Mouse (Mus musculus): ENCODE data around the gene Olfr152. TPM values are rescaled to one million over a fixed set of nuclear protein-coding genes. Genes with fewer than 3 reads are reported as not detected.

The Olfr152 gene
- not detected for polyA plus RNA-seq (2014; fragmentation: Illumina TruSeq; extraction: RNeasy Lipid Tissue Mini Kit (QIAGEN cat#74804))

DNA sequence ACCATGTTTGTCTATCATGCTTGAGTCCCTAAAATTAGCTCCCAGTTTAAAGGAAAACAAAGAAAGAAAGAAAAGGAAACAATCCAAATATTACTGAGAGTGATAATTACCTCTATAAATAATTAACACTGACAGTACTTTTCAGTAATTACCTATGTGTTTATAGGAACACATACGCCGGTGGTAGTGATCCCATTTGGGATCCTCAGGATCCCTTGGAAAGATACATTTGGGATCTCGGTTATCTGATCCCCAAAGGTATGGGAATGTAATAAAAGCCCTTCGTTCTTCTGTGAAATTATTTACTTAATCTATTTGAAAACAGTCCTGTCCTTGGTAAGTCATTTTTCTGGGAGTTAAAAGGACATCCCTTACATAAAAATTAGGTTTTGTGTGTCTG lies at the start of gene Olfr152:
Olfr152 (plus strand) TSS at position 301 of the 400 bp plus-strand sequence.

GRCm38 (mm10) chr2:87739878-87740277 lies 39.4 kb upstream of the Olfr152 start, which contains the start of gene Olfr1138:
Gene Olfr1138, minus strand, starts transcription at chr2:87739978.

DNA sequence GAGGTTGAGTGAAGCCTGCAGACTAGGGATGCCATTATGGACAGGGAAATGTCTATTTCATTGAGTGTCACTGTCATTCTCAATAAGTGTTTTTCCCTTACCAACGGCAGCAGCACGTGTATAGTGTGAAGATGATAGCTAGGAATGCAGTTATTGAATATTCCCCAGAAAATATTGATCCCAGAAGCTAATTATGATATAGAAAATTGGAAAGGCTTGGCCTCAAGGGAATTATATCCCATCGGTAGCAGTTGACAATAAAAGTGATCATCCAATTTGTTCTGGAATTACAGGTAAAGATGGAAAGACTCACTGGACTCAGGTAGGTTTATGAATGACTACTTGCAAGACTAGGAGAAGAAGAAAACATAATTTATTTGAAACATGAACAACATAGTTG lies 35.8 kb upstream of the Olfr152 start, which contains the start of gene Olfr1140:
Olfr1140 (plus strand) TSS at position 301 of the 400 bp plus-strand sequence.

DNA sequence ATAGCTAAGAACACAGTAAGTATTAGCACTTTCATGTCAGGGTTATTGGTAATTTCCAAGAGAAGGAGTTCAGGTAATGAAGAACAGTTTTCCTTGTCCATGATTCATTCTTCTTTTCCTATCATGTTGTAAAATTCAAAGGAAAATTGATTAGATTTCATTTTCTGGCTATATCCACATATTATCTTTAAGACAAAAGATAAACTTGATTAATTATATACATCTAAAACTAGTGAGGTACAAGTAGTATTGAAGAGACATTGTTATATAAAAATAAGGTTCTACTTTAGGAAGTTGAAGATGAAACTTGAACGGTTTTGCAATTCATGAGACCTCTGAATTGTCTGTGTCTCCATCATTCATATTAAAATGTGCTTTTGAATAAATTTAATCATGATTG lies 25.4 kb upstream of the Olfr152 start, which contains the start of gene Olfr1141:
Olfr1141 (minus strand) TSS at position 101 of the 400 bp plus-strand sequence.

DNA sequence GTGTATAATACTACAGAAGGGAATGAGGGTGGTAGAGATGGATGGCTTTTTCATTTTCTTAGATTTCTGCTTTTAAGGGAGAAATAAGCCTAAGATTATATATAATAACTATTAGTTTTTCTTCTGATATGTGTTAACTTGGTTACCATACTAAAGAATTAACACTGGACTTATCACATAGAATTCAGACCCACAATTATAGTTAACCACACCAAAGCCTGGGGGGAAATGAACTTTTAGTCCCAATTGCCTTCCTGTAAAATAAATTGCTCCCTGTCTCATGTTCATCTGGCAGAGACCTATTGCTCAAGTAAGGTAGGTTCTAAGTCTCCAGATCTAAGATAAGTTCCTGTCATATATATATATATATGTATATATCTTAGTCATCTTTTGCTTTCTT lies 21.0 kb downstream of the Olfr152 start, which contains the start of gene Olfr1143:
Olfr1143 (plus strand) TSS at position 301 of the 400 bp plus-strand sequence.

GRCm38 (mm10) chr2:87809522-87809921 lies 30.2 kb downstream of the Olfr152 start, which contains the start of gene Olfr1145:
Gene Olfr1145, plus strand, starts transcription at chr2:87809822.

DNA sequence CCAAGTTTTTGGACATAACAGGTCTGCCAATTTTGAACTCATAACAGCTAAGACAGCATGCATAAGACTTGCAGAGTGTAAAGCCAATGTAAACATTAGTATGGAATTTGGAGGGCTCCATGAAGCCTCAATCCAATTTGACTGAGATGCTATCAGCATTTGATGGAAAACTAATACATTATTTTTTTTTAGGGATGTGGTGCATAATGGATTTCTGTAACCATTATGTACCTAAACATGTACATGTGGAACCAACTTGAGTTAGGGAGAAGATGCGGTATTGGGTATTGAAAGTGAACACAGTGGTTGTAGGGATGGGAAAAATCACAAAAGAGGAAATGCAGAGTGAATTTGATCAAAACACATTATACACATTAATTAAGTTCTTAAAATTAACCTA lies 51.0 kb downstream of the Olfr152 start, which contains the start of gene Olfr1148:
Olfr1148 (plus strand) TSS at position 301 of the 400 bp plus-strand sequence.

Other genes with a start within 250 kb of the Olfr152 start
- not detected for gene Olfr153, start 247.7 kb upstream of the Olfr152 start, polyA plus RNA-seq (2014; fragmentation: Illumina TruSeq; extraction: RNeasy Lipid Tissue Mini Kit (QIAGEN cat#74804))
- gene Olfr1128, start 233.9 kb upstream of the Olfr152 start, polyA plus RNA-seq (2014; fragmentation: Illumina TruSeq; extraction: RNeasy Lipid Tissue Mini Kit (QIAGEN cat#74804)): not detected
- gene Olfr1129, start 205.6 kb upstream of the Olfr152 start, polyA plus RNA-seq (2014; fragmentation: Illumina TruSeq; extraction: RNeasy Lipid Tissue Mini Kit (QIAGEN cat#74804)): not detected
- not detected for gene Olfr1130, start 173.3 kb upstream of the Olfr152 start, polyA plus RNA-seq (2014; fragmentation: Illumina TruSeq; extraction: RNeasy Lipid Tissue Mini Kit (QIAGEN cat#74804))
- not detected for gene Olfr1131, start 152.4 kb upstream of the Olfr152 start, polyA plus RNA-seq (2014; fragmentation: Illumina TruSeq; extraction: RNeasy Lipid Tissue Mini Kit (QIAGEN cat#74804))
- gene Olfr1132, start 141.9 kb upstream of the Olfr152 start, polyA plus RNA-seq (2014; fragmentation: Illumina TruSeq; extraction: RNeasy Lipid Tissue Mini Kit (QIAGEN cat#74804)): not detected
- gene Olfr1133, start 132.1 kb upstream of the Olfr152 start, polyA plus RNA-seq (2014; fragmentation: Illumina TruSeq; extraction: RNeasy Lipid Tissue Mini Kit (QIAGEN cat#74804)): not detected
- gene Olfr1134, start 121.0 kb upstream of the Olfr152 start, polyA plus RNA-seq (2014; fragmentation: Illumina TruSeq; extraction: RNeasy Lipid Tissue Mini Kit (QIAGEN cat#74804)): not detected
- gene Olfr1135, start 105.8 kb upstream of the Olfr152 start, polyA plus RNA-seq (2014; fragmentation: Illumina TruSeq; extraction: RNeasy Lipid Tissue Mini Kit (QIAGEN cat#74804)): not detected
- gene Olfr1136, start 85.5 kb upstream of the Olfr152 start, polyA plus RNA-seq (2014; fragmentation: Illumina TruSeq; extraction: RNeasy Lipid Tissue Mini Kit (QIAGEN cat#74804)): not detected
- not detected for gene Olfr1137, start 66.3 kb upstream of the Olfr152 start, polyA plus RNA-seq (2014; fragmentation: Illumina TruSeq; extraction: RNeasy Lipid Tissue Mini Kit (QIAGEN cat#74804))
- not detected for gene Olfr1138, start 39.5 kb upstream of the Olfr152 start, polyA plus RNA-seq (2014; fragmentation: Illumina TruSeq; extraction: RNeasy Lipid Tissue Mini Kit (QIAGEN cat#74804))
- gene Olfr1140, start 35.7 kb upstream of the Olfr152 start, polyA plus RNA-seq (2014; fragmentation: Illumina TruSeq; extraction: RNeasy Lipid Tissue Mini Kit (QIAGEN cat#74804)): not detected
- gene Olfr1141, start 25.5 kb upstream of the Olfr152 start, polyA plus RNA-seq (2014; fragmentation: Illumina TruSeq; extraction: RNeasy Lipid Tissue Mini Kit (QIAGEN cat#74804)): not detected
- gene Olfr1143, start 21.1 kb downstream of the Olfr152 start, polyA plus RNA-seq (2014; fragmentation: Illumina TruSeq; extraction: RNeasy Lipid Tissue Mini Kit (QIAGEN cat#74804)): not detected
- not detected for gene Olfr1145, start 30.3 kb downstream of the Olfr152 start, polyA plus RNA-seq (2014; fragmentation: Illumina TruSeq; extraction: RNeasy Lipid Tissue Mini Kit (QIAGEN cat#74804))
- not detected for gene Olfr1148, start 51.0 kb downstream of the Olfr152 start, polyA plus RNA-seq (2014; fragmentation: Illumina TruSeq; extraction: RNeasy Lipid Tissue Mini Kit (QIAGEN cat#74804))
- gene Olfr1150-ps1, start 64.5 kb downstream of the Olfr152 start, polyA plus RNA-seq (2014; fragmentation: Illumina TruSeq; extraction: RNeasy Lipid Tissue Mini Kit (QIAGEN cat#74804)): not detected
- not detected for gene Olfr1151, start 76.4 kb downstream of the Olfr152 start, polyA plus RNA-seq (2014; fragmentation: Illumina TruSeq; extraction: RNeasy Lipid Tissue Mini Kit (QIAGEN cat#74804))
- gene Olfr1152, start 87.0 kb downstream of the Olfr152 start, polyA plus RNA-seq (2014; fragmentation: Illumina TruSeq; extraction: RNeasy Lipid Tissue Mini Kit (QIAGEN cat#74804)): not detected
- not detected for gene Olfr1153, start 115.5 kb downstream of the Olfr152 start, polyA plus RNA-seq (2014; fragmentation: Illumina TruSeq; extraction: RNeasy Lipid Tissue Mini Kit (QIAGEN cat#74804))
- gene Olfr1154, start 125.7 kb downstream of the Olfr152 start, polyA plus RNA-seq (2014; fragmentation: Illumina TruSeq; extraction: RNeasy Lipid Tissue Mini Kit (QIAGEN cat#74804)): not detected
- gene Olfr1155, start 165.7 kb downstream of the Olfr152 start, polyA plus RNA-seq (2014; fragmentation: Illumina TruSeq; extraction: RNeasy Lipid Tissue Mini Kit (QIAGEN cat#74804)): not detected
- gene Olfr1156, start 173.6 kb downstream of the Olfr152 start, polyA plus RNA-seq (2014; fragmentation: Illumina TruSeq; extraction: RNeasy Lipid Tissue Mini Kit (QIAGEN cat#74804)): not detected
- not detected for gene Olfr1157, start 188.8 kb downstream of the Olfr152 start, polyA plus RNA-seq (2014; fragmentation: Illumina TruSeq; extraction: RNeasy Lipid Tissue Mini Kit (QIAGEN cat#74804))
- not detected for gene Olfr74, start 195.2 kb downstream of the Olfr152 start, polyA plus RNA-seq (2014; fragmentation: Illumina TruSeq; extraction: RNeasy Lipid Tissue Mini Kit (QIAGEN cat#74804))
- not detected for gene Olfr1158, start 210.6 kb downstream of the Olfr152 start, polyA plus RNA-seq (2014; fragmentation: Illumina TruSeq; extraction: RNeasy Lipid Tissue Mini Kit (QIAGEN cat#74804))
- gene Olfr1160, start 228.8 kb downstream of the Olfr152 start, polyA plus RNA-seq (2014; fragmentation: Illumina TruSeq; extraction: RNeasy Lipid Tissue Mini Kit (QIAGEN cat#74804)): not detected
- not detected for gene Olfr1161, start 243.3 kb downstream of the Olfr152 start, polyA plus RNA-seq (2014; fragmentation: Illumina TruSeq; extraction: RNeasy Lipid Tissue Mini Kit (QIAGEN cat#74804))